Mouse (Mus musculus) left cerebral cortex, postnatal 4 days (tissue): ENCODE measurements around the gene Nkx2-3. TPM values are rescaled to one million over a fixed set of nuclear protein-coding genes. Genes with fewer than 3 reads are reported as not detected.
A peak's percentile ranks its signal among the peaks of the same experiment; 100 is the strongest.

Experiments used
- DNase-seq: peaks from one replicate; pipeline ENCODE4 v3.0.0-alpha.2; 2022
- intact Hi-C: fragments of 180-260 bp; cut with DNase I; formaldehyde crosslinking; loops from one replicate; pipeline ENCODE4 v1.15.1; 2025
- total RNA-seq, 2 experiments: library from RNA; stranded (reverse); gene quantifications; 2 replicates each; pipeline ENCODE4 v1.2.3; 2021

The Nkx2-3 gene
- total RNA-seq, 2 experiments from 2014 or later, result not detected

DNA sequence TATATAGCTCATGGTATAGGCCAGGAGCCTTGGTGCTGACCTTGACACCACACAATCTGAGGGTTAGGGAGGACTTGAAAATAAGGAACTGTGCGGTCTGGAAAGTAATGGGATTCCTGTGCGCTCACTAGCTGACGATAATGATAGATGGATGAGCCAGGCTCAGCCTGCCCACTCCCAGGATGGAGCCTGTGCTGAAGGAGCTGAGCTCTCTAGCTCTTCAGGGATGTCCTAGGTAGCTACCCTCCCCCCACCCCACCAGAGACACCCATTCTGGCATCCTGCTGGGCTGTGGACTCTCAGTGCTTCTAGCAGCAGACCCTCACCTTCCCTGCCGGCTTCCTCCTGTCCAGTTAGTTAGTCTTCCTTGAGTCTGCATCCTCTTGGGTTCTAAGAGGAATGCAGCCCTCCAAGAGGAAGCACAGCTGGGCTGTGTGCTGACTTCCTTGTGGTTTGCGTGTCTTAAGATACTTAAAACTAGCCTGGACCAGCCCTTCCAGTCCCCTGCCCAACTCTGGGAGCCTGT lies 6.4 kb downstream of the Nkx2-3 start:
- intact Hi-C loops, result no loop called here
- DNase-seq, result no peak

- intact Hi-C loops, result no loop called here
- DNase-seq, result no peak
Measured at GRCm38 (mm10) chr19:43619916-43620479, 7.9 kb downstream of the Nkx2-3 start.

- intact Hi-C loops, result no loop called here
- DNase-seq, result peak; percentile 40
Measured at GRCm38 (mm10) chr19:43623913-43624312, 11.8 kb downstream of the Nkx2-3 start.

DNA sequence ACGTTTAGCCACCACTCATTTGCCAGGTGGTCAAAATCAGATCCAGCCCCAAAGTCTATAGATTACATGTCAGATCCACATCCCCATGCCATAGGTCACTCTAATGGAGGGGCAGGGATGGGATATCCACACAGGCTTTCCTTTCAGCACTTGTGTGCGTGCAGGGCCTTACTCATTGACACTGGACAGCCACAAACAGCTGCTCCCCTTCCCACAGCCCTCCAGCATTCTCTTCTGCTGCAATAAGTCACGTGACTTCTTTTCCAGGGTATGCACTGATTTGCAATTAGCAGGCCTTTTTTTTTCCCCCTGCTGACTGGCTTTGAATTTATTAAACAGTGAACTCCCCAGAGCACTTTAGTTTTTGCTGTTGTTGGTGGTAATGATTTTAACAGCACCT lies 14.0 kb downstream of the Nkx2-3 start:
- intact Hi-C loops, result no loop called here
- no peak for DNase-seq

DNA sequence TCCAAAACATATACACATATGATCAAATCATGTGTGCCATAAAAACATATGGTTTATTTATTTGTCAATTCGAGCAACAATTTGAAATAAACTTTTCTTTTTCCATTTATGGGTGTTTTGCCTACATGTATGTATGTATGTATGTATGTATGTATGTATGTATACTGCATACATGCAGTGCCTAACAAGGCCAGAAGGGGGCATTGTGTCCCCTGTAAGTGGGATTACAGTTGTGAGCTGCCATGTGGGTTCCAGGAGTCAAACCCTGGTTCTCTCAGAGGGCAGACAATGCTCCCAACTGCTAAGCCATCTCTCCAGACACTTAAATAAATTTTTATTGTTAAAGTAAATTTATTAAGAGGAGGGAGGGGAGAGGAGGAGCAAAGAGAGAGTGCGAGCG lies 15.2 kb downstream of the Nkx2-3 start:
- no peak for DNase-seq
- intact Hi-C loops, result no loop called here

DNA sequence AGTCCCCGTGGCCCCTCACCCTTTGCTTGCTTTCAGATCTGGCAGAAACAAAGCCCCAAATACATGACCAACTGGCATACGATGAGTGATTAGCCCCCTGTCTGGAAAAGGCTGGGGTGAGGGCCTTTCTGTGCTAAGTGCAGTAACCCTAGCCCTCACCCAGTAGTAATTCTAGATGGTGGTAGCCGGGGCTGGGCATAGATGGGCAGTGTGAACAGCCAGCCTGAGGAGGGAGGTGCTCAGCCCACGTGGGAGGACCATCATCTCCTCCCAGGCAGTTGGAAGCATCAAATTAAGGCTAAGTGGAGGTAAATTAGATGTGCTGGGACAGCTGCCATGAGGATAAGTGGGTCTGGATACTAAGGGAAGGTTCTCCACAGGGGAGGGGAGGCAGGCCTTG lies 17.0 kb downstream of the Nkx2-3 start:
- no peak for DNase-seq
- intact Hi-C loops, result no loop called here

GRCm38 (mm10) chr19:43630466-43631251 lies 18.5 kb downstream of the Nkx2-3 start:
- intact Hi-C loops, result no loop called here
- DNase-seq, result peak; percentile 83

- intact Hi-C loops, result no loop called here
- DNase-seq, result no peak
Measured at GRCm38 (mm10) chr19:43641833-43642232, 29.7 kb downstream of the Nkx2-3 start.

- DNase-seq, result no peak
- intact Hi-C loops, result no loop called here
Measured at GRCm38 (mm10) chr19:43642843-43643242, 30.7 kb downstream of the Nkx2-3 start.

DNA sequence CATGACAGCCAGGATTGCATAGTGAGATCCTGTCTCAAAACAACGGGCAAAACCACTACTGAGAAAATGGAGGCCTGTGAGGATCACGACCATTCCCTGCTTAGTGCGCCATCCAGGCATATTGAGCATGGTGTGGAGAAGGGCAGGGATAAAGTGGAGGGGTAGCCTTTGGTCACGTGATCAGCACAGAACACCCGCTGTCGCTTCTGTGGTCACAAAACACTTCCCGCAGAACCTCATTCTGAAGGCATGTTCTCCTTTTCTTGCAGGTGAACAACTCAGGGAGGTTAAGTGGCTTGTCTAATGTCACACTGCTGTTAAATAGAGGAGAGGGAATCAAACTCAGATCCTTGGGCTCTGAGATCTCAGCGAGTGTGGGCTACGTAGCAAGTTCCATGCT lies 33.4 kb downstream of the Nkx2-3 start:
- DNase-seq, result no peak
- intact Hi-C loops, result no loop called here

GRCm38 (mm10) chr19:43646852-43647251 lies 34.7 kb downstream of the Nkx2-3 start:
- no peak for DNase-seq
- intact Hi-C loops, result no loop called here

DNA sequence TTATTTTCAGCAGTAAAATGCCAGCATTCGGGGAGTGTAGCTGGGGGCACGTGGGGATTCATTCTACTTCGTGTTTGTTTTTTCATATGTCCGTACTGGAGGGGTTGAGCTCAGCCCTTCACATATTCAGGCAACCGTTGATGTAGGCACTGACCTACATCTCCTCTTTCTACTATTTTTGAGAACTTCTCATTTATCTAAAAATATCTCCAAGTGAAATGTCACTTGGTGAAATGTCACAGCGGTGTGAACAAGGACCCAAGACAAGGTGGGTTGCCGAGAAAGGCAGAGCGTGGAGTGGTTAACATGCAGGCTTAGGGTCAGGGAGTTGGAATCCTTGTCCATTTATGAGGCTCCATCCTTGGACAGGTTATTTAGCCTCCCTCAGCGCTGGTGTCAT lies 35.1 kb downstream of the Nkx2-3 start:
- intact Hi-C loops, result no loop called here
- DNase-seq, result no peak

GRCm38 (mm10) chr19:43648343-43648742 lies 36.2 kb downstream of the Nkx2-3 start:
- intact Hi-C loops, result no loop called here
- no peak for DNase-seq

DNA sequence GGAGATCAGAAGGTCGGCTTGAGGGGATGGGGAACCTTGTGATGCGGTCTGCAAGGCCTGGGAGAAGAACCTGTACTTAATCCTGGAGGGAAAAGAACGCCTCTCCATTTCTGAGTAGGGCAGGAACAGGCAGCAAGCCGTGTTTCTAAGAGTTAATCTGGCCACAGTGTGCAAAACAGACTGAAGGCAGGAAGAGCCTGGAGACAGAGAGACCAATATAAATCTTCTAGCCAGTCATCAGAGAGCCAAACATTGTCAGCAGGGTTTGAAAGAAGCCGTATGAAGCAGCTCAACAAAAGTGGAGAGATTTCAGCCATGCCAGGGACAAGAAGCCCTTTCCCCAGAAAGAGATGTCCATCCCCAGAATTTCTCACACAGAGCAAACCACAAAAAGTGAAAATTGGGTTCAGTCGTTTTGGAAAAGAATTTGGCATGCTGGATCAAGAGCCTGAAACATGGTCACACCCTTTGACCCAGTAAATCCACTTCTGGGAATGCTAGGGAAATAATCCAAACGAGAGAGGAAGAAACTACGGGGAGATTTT lies 39.2 kb downstream of the Nkx2-3 start:
- no peak for DNase-seq
- intact Hi-C loops, result no loop called here

DNA sequence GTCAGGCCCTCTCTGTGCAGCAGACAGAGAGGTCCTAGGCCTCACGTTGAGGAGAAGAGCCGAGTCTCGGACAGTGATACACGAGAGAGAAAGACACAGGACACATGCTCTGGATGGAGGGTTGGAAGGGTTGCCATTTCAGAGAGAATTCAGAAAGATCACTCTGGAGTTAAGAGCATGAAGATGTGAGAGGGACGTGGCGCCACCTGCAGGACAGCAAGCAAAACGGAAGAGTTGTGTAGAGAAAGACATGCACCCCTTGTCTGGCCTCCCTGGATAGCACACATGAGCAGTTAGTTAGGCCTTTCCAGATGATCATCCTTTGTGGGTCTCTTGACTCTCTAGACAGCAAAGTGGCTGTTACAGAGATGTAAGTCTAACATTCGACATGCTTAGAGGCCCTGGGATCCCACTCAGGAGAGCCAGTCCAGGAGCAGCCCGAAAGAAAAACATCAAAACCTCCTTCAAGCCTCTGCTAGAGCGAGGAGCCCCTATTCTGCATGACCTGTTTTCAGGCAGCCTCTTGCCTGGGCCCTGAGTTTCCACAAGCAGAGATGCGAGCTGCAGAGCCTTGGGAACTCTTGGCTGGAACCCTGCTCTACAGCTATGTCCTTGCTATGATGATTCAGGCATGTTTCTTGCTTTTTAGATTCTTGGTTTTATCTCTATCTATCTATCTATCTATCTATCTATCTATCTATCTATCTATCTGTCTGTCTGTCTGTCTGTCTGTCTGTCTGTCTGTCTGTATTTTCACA lies 43.8 kb downstream of the Nkx2-3 start:
- DNase-seq, result peak; percentile 75
- intact Hi-C loops, result loop anchor here (5.0 kb wide), 1 partner anchor 124 kb away; no protein-coding TSS in a partner anchor

GRCm38 (mm10) chr19:43659632-43660031 lies 47.5 kb downstream of the Nkx2-3 start:
- intact Hi-C loops, result loop anchor here (5.0 kb wide), 1 partner anchor 127 kb away; no protein-coding TSS in a partner anchor
- no peak for DNase-seq

- DNase-seq, result no peak
- intact Hi-C loops, result no loop called here
Measured at GRCm38 (mm10) chr19:43660774-43661173, 48.6 kb downstream of the Nkx2-3 start.

- peak; percentile 44 for DNase-seq
- intact Hi-C loops, result no loop called here
Measured at GRCm38 (mm10) chr19:43662176-43662967, 50.2 kb downstream of the Nkx2-3 start.

GRCm38 (mm10) chr19:43663471-43663870 lies 51.3 kb downstream of the Nkx2-3 start:
- DNase-seq, result no peak
- intact Hi-C loops, result no loop called here
